Mouse (Mus musculus) monocyte, adult 5-6 weeks (primary cell): ENCODE data around the gene Cacng6. TPM values are rescaled to one million over a fixed set of nuclear protein-coding genes. Genes with fewer than 3 reads are reported as not detected.

ENCODE experiments used
- ATAC-seq: fragments of 153-309, 156-312 bp; replicated peaks from 2 replicates; pipeline ENCODE4 v1.8.0; 2017; ENCODE audit warnings: mild to moderate bottlenecking; ENCODE audit not compliant: low TSS enrichment, insufficient number of reproducible peaks, severe bottlenecking, poor library complexity, low FRiP score
- total RNA-seq: library from RNA; stranded (forward); fragments of 200-1000, 200-491, 200-594 nt; gene quantifications from 3 replicates; pipeline ENCODE4 v1.2.3, GENCODE M21; 2017

Cacng6 gene
- total RNA-seq, 1 experiment from 2014 or later: not detected

DNA sequence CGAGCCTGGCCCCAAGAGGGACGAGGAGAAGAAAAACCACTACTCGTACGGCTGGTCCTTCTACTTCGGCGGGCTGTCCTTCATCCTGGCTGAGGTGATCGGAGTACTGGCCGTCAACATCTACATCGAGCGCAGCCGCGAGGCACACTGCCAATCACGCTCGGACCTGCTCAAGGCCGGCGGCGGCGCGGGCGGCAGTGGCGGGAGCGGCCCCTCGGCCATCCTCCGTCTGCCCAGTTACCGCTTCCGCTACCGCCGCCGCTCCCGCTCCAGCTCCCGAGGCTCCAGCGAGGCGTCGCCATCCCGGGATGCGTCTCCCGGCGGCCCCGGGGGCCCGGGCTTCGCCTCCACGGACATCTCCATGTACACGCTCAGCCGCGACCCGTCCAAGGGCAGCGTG, 9.1 kb upstream of the Cacng6 start:
- no peak for ATAC-seq

DNA sequence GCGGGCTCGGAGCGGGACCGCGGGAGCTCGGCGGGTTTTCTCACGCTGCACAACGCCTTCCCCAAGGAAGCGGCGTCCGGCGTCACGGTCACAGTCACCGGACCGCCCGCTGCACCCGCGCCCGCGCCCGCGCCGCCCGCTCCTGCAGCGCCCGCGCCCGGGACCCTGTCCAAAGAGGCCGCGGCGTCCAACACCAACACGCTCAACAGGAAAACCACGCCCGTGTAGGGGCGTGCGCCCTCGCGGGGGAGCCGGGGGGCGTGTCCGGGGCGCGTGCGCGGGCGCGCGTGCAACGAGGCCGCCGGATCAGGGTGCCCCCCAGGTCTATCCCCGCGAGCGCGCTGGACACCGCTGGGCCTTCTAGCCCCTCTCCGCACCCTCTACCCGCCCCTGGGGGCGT, 8.6 kb upstream of the Cacng6 start:
- no peak for ATAC-seq

DNA sequence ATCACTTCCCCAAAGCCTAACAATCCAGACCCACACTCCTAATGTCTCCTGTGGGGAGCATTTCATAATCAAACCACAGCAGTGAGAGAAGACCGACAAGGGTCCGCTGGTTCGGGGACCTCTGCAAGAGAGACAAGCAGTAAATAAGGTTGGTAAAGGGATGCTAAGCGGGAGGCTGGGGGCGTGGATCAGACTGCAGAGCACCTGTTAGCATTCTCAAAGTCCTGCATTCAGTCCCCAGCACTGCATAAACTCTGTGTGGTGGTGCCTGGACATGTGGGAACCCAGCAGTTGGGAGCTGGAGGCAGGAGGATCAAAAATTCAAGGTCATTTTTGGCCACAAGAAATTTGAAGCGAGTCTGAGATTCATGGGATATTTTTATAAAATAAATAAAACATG, 4.1 kb upstream of the Cacng6 start:
- no peak for ATAC-seq

DNA sequence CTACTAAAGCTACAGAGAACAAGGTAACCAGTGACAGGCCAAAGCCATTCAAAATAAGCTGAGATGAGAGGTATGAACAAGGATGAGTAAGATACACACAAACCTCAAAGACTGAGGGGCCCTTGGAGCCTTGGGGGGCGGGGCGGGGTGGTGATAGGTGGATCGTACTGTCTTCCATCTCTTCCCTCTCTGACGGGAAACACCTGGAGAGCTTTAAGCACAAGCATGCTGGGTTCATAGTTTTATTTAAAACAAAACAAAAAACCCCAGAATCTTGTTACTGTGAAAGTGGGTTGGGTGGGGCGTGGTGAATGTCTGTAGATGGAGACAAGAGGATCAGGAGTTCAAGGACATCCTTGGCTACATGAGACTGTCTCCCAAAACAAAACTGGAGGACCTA, 3.5 kb upstream of the Cacng6 start:
- ATAC-seq: no peak

DNA sequence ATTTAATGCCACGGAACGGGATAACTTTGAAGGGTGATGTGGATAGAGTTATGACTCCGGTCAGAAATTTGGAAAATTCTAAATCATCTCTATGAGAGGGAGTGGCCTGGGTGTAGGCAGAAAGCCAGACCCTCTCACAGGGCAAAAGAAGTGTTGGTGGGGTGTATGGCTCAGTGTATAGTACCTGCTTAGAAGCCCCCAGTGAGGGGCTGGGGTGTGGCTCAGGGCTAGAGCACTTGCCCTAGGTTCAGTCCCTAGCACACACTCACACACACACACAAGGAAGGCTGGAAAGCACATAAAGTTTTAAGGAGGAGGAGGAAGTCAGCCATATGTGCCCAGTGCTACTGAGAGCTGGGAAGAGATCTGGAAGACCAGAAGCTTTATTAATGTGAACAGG, 2.7 kb upstream of the Cacng6 start:
- no peak for ATAC-seq

DNA sequence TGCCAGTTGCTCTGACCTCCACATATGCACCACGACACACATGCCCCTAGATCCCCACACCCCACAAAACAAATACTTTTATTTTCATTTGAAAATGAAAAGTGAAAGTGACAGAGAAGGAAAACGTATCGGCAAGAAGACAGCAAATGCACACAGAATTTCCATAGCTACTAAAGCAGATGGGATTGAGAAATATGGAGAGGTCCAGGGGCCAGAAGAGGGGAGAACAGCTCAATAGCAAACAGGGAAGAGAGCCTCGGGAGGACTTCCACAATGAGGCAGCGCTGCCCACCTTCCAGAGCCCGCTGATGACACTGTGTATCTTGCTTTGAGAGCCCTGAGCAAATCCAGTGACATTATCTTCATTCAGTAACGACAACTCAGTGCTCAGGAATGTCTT, 1.9 kb upstream of the Cacng6 start:
- no peak for ATAC-seq

DNA sequence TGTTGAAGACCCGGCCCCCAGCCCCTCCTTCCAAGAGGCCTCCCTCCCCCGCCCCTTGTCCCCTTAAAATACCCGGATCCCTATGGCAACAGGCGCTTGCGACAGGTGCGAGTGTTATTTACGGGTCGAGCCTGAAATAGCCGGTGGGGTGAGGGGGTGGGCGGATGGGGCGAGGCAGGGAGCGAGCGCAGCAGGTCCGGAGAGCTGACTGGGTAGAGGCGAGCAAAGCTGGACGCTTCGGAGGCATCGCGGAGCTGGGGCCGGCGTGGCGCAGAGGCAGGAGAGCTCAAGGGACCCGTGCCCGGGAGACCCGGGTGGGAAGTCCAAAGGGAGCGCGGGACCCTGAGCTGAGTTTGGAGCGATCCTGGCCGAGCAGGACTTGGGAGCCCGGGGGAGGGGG, 565 bp upstream of the Cacng6 start:
- no peak for ATAC-seq

DNA sequence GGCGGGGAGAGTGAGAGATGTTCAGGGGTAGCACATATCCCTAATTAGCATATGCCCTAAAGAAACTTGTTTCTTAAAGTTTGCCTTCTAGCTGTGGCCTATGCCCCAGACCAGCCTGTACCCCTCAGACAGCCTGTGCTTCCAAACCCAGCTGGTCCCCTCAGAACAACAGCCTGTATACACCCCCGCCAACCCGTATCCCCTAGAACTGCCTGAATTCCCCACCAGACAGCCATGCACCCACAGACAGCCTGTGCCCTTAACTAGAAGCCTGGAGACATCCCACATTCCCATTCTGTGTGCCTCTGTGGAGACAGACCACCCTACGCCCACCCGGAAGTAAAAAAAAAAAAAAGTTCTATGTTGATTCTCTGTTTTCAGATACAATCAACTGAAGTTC, 1.1 kb downstream of the Cacng6 start:
- no peak for ATAC-seq

DNA sequence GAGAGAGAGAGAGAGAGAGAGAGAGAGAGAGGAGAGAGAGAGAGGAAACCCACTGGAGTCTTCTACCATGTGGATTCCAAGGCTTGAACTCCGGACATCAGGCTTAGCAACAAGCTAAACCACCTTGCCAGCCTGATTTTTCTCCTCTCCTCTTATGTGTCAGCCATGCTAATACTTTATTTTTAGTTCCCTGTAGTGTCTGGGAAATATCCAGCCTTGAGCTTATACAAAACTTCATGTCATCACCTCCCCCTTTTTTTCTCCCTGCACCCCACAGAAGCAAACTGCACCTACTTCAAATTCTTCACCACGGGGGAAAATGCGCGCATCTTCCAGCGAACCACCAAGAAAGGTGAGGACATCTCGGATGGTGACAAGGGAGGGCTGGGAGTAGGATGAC, 6.2 kb downstream of the Cacng6 start:
- ATAC-seq: no peak

DNA sequence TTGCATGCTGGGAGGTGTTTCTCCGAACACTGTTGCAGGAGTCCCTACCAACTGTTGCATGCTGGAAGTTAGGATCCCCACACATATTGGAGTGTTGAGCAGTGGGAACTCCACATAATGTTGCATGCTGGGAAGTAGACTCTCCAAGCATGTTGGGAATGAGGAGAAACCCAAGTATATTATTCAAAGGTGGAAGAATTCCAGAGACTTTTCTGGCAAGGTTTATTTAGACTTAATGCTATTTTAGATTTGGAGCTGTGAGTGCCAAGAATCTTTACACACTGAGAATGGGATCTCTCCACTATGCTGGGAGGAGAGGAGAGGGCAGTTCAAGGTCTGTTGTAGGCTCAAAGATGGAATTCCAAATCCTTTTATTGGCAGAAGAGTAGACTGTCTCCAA, 8.1 kb downstream of the Cacng6 start:
- no peak for ATAC-seq

DNA sequence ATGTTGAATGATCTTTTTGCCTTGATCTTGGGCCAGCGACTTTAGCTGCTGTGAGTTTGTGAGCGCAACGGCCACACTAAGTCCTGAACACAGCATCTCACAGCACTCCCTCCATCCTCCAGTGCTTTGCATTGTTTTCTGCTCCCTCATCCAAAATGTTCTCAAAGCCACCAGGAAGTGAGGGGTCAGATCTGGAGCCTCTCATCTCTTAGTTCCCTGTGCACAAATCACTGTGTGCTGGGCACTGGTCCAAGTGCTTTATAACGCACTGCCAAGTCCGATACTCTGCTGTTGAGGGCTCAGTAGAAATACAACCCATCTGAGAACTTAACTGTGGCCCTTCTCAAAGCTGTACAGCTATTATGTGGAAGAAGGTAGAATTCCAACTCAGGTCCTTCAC, 13.9 kb downstream of the Cacng6 start:
- ATAC-seq: no peak

DNA sequence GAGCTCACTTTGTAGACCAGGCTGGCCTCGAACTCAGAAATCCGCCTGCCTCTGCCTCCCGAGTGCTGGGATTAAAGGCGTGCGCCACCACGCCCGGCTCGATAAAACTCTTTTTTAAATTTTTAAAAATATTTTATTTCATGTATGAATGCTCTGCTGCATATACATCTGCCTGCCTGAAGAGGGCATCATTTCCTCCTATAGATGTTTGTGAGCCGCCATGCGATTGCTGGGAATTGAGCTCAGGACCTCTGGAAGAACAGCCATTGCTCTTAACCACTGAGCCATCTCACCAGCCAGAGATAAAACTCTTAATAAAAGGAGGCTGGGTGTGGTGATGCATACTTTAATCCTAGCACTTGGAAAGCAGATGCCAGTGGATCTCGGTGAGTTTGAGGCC, 16.0 kb downstream of the Cacng6 start:
- ATAC-seq: no peak

DNA sequence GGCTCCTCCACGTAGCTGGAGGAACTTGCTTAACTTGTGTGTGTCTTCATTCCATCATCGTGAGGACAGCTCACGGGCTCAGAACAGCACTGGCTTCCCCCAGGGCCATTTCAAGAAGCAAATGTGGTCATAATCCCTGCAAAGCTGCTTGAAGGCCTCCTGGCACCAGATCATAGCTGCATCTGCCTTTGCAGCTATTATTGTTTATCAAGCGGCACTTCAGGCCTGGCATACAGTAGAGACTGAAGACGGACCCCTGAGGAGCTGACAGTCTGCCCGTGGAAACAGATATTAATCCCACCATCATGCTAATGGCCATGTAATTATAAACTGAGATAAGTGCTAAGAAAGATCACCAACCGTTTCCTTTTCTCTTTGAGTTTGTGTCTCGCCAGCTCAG, 16.5 kb downstream of the Cacng6 start:
- ATAC-seq: no peak

DNA sequence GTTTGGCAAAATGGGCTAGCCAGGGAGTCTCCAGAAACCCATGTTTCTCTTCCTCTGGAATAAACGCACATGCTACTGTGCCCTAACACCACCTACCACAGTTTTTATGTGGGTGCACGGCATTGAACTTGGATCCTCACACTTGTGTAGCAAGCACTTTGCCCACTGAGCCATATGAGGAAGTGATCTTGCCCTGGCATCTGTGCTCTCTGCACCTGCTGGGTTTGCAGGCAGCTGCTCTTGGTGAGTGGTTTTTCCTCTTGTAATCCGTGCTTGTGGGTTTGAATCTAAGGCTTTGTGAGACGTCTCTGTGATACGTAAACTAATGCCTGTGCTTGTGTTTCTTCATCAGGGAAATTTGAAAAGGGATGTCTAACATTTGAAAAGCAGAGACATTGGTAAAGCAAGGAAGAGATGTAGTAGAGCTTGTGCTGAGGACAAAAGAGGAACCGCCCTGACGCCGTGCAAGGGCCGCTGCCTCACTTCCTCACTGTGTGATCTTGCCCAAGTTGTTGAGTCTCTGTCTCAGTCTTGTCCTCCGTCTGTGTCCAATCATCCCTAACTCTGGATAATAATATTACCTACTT, 18.6 kb downstream of the Cacng6 start:
- peak; percentile 79 for ATAC-seq

DNA sequence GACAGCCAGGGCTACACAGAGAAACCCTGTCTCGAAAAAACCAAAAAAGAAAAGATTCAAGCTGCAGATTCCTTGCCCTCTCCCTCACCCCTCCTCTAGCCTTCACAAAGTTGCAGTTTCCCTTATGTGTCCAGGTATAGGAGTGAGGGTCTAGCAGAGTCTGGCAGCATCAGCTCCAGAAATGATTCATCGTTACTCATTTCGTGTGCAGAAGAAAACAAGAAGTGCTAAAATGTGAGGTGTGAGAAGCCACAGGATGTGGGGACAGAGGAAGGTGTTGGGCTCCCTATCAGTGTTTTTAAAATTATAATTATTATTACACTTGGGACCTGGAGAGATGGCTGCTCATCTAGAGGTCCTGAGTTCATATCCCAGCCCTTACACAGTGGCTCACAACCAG, 20.7 kb downstream of the Cacng6 start:
- no peak; the same call in 1 of the 2 replicates for ATAC-seq

DNA sequence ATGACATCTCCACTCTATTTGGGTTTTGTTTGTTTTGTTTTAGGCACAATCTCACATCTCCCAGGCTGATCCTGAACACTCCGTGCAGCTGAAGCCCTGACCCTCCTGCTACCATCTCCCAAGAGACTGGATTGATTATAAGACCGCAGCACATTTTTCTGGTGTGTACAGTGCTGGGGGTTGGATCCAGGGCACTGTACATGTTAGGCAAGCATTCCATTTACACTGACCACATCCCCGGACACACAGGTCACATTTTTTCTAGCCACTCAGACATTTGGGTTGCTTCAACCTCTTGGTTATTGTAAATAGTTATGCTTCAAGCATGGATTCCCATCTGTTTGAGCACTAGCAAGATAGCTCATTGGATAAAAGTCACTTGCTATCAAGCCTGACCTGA, 22.6 kb downstream of the Cacng6 start:
- no peak for ATAC-seq

DNA sequence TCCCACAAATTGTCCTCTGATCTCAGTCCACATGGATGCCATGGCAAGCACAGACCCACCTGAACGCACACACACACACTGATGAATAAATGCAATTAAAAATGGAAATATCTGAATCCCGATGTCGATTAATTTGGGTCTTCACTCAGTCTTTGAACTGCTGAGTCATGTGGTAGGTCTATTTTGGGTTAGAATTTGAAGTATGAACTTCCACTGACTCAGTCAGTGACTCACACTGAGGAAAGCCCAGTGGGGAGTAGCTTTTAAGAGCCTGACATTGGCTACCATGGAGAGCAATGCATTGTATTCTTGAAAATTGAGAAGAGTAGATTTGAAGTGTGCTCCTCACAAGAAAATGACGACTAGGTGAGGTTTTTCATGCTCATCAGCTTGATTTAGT, 23.0 kb downstream of the Cacng6 start:
- ATAC-seq: no peak

DNA sequence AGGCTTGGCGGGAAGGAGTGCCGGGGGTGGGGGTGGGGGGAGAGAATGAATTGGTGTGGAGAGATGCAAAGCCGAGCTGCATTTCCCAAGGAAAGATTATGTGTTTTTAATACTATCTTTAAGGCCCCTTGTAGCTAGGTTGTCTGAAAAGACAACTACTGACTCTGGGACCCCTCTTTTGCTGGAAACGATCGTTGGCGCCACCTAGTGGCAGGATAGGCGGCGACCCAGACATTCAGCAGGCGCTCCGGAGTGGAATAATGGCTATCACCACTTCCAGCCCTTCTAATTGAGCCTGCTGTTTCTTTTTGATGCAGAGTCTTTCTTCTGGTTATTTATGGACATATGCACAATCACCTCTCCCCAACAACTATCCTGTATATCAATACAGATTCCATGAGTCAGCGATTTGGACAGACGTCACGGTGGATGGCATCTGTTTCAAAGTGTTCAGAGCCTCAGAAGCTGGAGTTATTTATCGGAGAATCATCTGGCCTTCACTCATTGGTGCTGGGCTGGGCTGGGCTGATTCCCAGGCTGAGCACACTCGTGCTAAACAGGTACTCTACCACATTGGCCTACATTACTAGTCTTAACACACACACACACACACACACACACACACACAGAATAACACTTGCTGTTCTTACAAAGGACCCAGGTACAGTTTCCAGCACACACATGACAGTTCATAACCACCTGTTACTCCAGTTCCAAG, 24.9 kb downstream of the Cacng6 start:
- ATAC-seq: no peak

DNA sequence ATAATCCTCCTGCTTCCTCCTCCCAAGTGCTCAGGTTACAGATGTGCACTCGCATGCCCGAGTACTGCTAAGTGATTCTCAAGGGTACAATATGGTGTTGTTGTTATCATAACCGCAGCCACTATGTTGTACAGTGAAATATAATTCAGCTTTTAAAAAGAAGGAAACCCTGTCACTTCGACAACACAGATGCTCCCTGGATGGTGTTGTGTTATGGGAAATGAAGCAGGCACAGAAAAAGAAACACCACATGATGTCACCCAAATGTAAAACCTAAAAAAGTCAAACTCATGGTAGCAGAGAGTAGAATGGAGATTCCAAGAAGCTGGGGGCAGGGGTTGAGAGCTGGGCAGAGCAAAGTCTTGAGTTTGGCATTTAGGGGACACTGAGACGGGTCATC, 26.7 kb downstream of the Cacng6 start:
- ATAC-seq: no peak

DNA sequence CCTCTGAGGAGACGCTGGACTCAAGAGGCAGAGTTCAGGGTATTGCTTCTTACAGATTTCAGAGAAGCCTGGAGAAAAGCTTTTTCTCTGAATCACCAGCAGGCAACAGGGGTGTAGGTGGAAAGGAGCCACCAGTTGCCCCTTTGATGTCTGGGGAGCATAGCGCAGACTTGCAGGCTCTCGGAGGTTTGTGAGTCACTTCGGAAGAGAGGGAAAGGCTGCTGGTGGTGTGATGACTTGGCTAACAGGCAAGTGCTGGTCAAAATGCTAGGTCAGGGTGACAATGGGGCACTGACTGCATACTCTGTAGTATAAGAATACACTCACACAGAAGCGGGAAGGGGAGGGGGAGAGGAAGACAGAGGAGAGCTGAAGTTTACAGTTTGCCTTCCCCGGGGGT, 27.2 kb downstream of the Cacng6 start:
- no peak for ATAC-seq
